Mouse (Mus musculus) adrenal gland, postnatal 25 days (tissue): Measurements from ENCODE around the gene Gm21293. TPM values are rescaled to one million over a fixed set of nuclear protein-coding genes. Genes with fewer than 3 reads are reported as not detected.
"Not testable (repeated sequence)": the region's sequence is repeated elsewhere in the genome, so short reads cannot be mapped to it uniquely, and the experiment has no call there.

Experiments
- DNase-seq: peaks from one replicate; pipeline ENCODE4 v3.0.0; 2021; ENCODE audit warnings: mixed read lengths
- long read RNA-seq: library from polyadenylated mRNA; stranded (forward); transcript quantifications from one replicate; pipeline ENCODE4 v2.0.0, GENCODE M21; 2021
- total RNA-seq: library from RNA; stranded (reverse); gene quantifications from 2 replicates; pipeline ENCODE4 v1.2.3, GENCODE M21; 2021

The Gm21293 gene
- not detected in 2 replicates for total RNA-seq
- long read RNA-seq: 0 reads

DNA sequence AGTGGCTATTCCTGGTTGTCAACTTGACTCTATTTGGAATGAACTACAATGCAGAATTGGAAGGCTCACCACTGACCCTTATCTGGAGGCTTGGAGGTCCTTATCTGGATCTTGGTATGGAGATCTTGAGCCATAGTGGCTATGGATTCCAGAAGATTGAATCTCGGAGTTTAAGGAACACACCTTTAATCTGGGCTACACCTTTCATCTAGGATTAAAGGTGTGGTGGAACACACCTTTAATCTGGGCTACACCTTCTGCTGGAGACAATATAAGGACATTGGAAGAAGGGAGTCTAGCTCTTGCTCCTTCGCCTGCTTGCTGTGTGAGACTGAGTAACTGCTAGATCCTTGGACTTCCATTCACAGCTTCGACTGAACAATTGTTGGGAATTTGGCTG lies at the start of gene Gm21293:
Gene Gm21293 (plus strand): TSS at position 301 of the 400 bp plus-strand sequence.
- not testable (repeated sequence) for DNase-seq

DNA sequence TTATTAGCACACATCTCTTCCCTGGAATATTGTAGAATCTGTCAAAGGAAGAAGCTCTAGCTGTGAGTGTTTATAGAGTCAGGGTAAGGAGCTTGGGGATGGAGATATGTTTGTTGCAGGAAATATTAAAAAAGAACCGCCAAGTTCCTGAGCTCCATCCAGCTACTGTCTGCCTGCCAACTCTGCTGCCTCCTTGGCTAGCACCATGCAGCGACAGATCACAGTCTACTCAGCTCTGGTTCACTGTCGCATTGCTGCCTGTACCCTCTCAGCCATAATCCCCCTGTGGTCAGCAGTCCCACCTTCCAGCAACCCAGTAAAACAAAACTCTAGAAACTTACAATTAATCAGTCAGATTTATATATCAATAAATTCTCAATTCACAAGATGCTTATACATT lies 32.7 kb upstream of the Gm21293 start:
- DNase-seq: no peak

DNA sequence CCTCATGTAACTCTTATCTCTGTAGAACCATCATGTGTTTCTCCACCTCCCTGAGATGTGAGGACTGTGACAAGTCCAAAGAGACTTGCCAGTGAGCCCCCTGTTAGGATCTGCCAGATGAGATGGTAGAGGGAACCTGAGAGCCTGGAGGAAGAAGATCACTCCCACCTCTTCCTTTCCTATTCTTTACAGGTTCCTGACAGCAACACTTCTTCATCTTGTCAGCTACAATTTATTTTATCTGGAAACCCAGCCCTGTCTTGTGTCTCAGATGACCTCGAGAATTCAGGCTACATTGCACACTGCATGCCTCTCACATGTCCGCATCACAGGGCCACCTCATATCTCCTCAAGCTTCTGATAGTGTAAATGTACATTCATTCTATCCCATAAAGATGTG lies 24.5 kb upstream of the Gm21293 start:
- no peak for DNase-seq

DNA sequence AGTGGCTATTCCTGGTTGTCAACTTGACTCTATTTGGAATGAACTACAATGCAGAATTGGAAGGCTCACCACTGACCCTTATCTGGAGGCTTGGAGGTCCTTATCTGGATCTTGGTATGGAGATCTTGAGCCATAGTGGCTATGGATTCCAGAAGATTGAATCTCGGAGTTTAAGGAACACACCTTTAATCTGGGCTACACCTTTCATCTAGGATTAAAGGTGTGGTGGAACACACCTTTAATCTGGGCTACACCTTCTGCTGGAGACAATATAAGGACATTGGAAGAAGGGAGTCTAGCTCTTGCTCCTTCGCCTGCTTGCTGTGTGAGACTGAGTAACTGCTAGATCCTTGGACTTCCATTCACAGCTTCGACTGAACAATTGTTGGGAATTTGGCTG lies 8.4 kb downstream of the Gm21293 start, which contains the start of gene Gm6763:
Gene Gm6763 (plus strand): TSS at position 301 of the 400 bp plus-strand sequence.
- DNase-seq: not testable (repeated sequence)

DNA sequence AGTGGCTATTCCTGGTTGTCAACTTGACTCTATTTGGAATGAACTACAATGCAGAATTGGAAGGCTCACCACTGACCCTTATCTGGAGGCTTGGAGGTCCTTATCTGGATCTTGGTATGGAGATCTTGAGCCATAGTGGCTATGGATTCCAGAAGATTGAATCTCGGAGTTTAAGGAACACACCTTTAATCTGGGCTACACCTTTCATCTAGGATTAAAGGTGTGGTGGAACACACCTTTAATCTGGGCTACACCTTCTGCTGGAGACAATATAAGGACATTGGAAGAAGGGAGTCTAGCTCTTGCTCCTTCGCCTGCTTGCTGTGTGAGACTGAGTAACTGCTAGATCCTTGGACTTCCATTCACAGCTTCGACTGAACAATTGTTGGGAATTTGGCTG lies 16.9 kb downstream of the Gm21293 start, which contains the start of gene Gm8764:
Gene Gm8764 (plus strand): TSS at position 301 of the 400 bp plus-strand sequence.
- DNase-seq: not testable (repeated sequence)

DNA sequence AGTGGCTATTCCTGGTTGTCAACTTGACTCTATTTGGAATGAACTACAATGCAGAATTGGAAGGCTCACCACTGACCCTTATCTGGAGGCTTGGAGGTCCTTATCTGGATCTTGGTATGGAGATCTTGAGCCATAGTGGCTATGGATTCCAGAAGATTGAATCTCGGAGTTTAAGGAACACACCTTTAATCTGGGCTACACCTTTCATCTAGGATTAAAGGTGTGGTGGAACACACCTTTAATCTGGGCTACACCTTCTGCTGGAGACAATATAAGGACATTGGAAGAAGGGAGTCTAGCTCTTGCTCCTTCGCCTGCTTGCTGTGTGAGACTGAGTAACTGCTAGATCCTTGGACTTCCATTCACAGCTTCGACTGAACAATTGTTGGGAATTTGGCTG lies 25.4 kb downstream of the Gm21293 start, which contains the start of gene Gm21304:
Gene Gm21304 (plus strand): TSS at position 301 of the 400 bp plus-strand sequence.
- DNase-seq: not testable (repeated sequence)

DNA sequence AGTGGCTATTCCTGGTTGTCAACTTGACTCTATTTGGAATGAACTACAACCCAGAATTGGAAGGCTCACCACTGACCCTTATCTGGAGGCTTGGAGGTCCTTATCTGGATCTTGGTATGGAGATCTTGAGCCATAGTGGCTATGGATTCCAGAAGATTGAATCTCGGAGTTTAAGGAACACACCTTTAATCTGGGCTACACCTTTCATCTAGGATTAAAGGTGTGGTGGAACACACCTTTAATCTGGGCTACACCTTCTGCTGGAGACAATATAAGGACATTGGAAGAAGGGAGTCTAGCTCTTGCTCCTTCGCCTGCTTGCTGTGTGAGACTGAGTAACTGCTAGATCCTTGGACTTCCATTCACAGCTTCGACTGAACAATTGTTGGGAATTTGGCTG lies 33.9 kb downstream of the Gm21293 start, which contains the start of gene Gm21312:
Gene Gm21312 (plus strand): TSS at position 301 of the 400 bp plus-strand sequence.
- DNase-seq: not testable (repeated sequence)

DNA sequence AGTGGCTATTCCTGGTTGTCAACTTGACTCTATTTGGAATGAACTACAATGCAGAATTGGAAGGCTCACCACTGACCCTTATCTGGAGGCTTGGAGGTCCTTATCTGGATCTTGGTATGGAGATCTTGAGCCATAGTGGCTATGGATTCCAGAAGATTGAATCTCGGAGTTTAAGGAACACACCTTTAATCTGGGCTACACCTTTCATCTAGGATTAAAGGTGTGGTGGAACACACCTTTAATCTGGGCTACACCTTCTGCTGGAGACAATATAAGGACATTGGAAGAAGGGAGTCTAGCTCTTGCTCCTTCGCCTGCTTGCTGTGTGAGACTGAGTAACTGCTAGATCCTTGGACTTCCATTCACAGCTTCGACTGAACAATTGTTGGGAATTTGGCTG lies 42.4 kb downstream of the Gm21293 start, which contains the start of gene Gm20765:
Gene Gm20765 (plus strand): TSS at position 301 of the 400 bp plus-strand sequence.
- not testable (repeated sequence) for DNase-seq

DNA sequence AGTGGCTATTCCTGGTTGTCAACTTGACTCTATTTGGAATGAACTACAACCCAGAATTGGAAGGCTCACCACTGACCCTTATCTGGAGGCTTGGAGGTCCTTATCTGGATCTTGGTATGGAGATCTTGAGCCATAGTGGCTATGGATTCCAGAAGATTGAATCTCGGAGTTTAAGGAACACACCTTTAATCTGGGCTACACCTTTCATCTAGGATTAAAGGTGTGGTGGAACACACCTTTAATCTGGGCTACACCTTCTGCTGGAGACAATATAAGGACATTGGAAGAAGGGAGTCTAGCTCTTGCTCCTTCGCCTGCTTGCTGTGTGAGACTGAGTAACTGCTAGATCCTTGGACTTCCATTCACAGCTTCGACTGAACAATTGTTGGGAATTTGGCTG lies 51.0 kb downstream of the Gm21293 start, which contains the start of gene Gm4340:
Gene Gm4340 (plus strand): TSS at position 301 of the 400 bp plus-strand sequence.
- DNase-seq: not testable (repeated sequence)

Other genes starting within 250 kb of the Gm21293 start
- gene Gm6763, start 8.5 kb downstream of the Gm21293 start, total RNA-seq: not detected in 2 replicates
- not detected in 2 replicates for gene Gm8764, start 17.0 kb downstream of the Gm21293 start, total RNA-seq
- not detected in 2 replicates for gene Gm21304, start 25.5 kb downstream of the Gm21293 start, total RNA-seq
- gene Gm21312, start 34.0 kb downstream of the Gm21293 start, total RNA-seq: not detected in 2 replicates
- gene Gm20765, start 42.5 kb downstream of the Gm21293 start, total RNA-seq: not detected in 2 replicates
- not detected in 2 replicates for gene Gm4340, start 51.1 kb downstream of the Gm21293 start, total RNA-seq